Mouse (Mus musculus) right cerebral cortex, postnatal 4 days (tissue): ENCODE results near the gene Marc2.

Experiments used
- DNase-seq: peaks from one replicate; pipeline ENCODE4 v3.0.0-alpha.2; 2022

The Marc2 gene

GRCm38 (mm10) chr1:184807627-184808417 is 38.4 kb downstream of the Marc2 start:
- no peak for DNase-seq

GRCm38 (mm10) chr1:184807123-184807522 is 39.1 kb downstream of the Marc2 start:
- no peak for DNase-seq

GRCm38 (mm10) chr1:184805749-184806148 is 40.5 kb downstream of the Marc2 start:
- no peak for DNase-seq

GRCm38 (mm10) chr1:184793163-184793876 is 52.9 kb downstream of the Marc2 start:
- DNase-seq, result peak; percentile 39

GRCm38 (mm10) chr1:184791109-184791508 is 55.1 kb downstream of the Marc2 start:
- DNase-seq, result no peak

GRCm38 (mm10) chr1:184786376-184787151 is 59.7 kb downstream of the Marc2 start:
- DNase-seq, result no peak

- no peak for DNase-seq
Measured at GRCm38 (mm10) chr1:184783641-184784040, 62.6 kb downstream of the Marc2 start.

- no peak for DNase-seq
Measured at GRCm38 (mm10) chr1:184782161-184782513, 64.1 kb downstream of the Marc2 start.

- no peak for DNase-seq
Measured at GRCm38 (mm10) chr1:184781286-184782160, 64.7 kb downstream of the Marc2 start.

- no peak for DNase-seq
Measured at GRCm38 (mm10) chr1:184778157-184778556, 68.1 kb downstream of the Marc2 start.

- DNase-seq, result no peak
Measured at GRCm38 (mm10) chr1:184777061-184777795, 69.0 kb downstream of the Marc2 start.

- no peak for DNase-seq
Measured at GRCm38 (mm10) chr1:184775289-184775688, 71.0 kb downstream of the Marc2 start.

- no peak for DNase-seq
Measured at GRCm38 (mm10) chr1:184771891-184772249, 74.4 kb downstream of the Marc2 start.

- DNase-seq, result peak; percentile 88
Measured at GRCm38 (mm10) chr1:184771202-184771890, 74.9 kb downstream of the Marc2 start.

- DNase-seq, result no peak
Measured at GRCm38 (mm10) chr1:184763866-184764265, 82.4 kb downstream of the Marc2 start.
